Mouse (Mus musculus): ENCODE data around the gene Slc36a4.

Slc36a4 gene

DNA sequence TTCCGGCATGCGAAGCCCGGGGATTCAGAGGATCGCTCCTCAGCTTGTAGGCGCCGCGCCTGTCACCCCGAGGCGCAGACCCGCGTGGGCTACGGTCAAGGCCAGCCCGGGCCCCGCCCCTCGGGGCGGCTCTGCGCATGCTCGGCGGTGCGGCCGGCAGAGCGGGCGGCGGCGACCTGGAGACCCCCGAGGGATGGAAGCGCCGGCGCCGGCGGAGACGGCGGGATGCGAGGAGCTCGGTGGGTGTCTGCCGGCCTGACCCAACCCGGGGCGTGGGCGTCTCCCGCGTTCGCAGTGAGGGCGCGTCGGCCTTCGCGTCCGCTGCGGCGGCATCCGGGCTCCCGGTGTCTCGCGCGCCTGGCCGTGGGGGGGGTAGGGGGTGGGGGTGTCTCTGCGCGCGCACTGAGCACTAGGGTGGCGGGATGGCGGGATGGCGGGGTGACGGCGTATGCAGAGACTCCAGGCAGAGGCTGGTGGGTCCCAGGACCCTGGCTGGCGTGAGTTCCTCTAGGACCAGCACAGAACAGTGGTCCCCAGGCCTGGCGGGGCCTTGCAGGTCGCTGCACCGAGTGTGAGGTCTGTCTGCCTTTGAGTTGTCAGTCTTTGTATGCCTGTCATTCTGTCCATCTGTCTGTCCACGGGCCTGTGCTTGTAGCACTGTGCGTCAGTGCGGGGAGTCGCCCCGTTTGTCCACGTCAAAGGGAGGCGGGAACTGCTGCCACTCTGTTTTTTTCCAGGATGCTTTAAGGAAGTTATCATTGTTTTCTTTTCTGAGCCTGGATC is at the start of gene Slc36a4:
Gene Slc36a4 (plus strand): TSS at position 140 of the 783 bp plus-strand sequence.
- peak; percentile 82 for ATAC-seq (ENCODE audit: low TSS enrichment)

DNA sequence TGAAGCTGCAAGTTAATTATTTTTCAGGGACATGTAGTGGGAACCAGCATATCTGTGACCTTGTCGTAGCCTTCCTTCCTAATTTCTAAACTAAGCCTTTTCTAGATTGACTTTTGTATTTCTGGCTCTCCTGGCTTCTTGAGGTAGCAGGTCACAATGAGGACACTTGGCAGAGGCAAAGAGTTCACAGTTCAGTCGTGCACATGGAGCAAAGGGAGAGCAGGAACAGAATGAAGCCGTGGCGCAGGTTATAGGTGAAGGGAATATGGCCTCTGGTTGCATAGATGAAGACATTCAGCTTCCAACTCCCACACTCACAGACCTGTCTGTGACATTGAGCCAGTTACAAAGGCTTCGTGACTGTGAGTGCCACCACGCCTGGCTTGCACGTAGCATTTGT is 44.9 kb upstream of the Slc36a4 start:
- no peak for ATAC-seq (ENCODE audit: low TSS enrichment)

DNA sequence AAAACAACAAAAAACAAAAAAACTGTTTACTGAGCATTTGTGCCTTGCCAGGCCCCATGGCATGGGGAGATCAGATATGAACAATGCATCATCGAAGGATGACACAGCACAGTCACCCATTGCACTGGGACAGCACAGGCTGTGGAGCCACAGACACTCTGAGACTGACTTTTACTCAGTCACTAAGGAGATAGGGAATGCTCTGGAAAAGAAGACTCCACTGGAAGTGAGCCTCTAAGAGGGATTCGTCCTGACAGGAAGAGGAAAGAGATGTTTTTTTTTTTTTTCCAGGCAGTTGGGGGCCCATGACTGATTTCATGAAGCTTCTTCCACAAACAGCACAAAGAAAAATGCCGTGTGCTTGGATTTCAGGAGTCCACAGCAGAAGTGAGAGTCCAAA is 40.1 kb upstream of the Slc36a4 start:
- no peak for ATAC-seq (ENCODE audit: low TSS enrichment)

DNA sequence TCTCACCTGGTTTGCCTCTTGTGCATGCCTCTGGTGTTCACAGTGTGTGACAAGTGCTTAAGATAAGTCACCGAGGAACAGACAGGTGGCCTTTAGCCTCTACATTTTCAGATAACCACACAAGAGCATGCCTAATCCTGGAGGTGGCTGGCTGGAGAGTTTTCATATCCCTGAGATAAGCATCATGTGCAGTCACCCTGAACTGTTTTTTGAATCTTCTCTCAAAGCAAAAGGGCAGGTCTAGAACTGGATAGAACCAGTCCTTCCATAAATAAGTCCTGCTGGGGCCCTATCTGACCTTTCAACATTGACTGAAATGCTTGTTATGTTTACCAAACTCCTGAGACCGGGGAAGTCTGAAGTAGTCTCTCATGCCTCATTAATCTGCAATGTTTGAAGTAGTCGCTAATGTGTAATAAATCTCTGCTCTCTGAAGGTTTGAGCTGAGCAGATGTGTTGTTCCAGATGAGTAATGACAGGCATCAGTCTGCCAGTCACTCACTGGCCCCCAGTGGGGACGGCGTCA is 39.5 kb upstream of the Slc36a4 start:
- no peak for ATAC-seq (ENCODE audit: low TSS enrichment)

DNA sequence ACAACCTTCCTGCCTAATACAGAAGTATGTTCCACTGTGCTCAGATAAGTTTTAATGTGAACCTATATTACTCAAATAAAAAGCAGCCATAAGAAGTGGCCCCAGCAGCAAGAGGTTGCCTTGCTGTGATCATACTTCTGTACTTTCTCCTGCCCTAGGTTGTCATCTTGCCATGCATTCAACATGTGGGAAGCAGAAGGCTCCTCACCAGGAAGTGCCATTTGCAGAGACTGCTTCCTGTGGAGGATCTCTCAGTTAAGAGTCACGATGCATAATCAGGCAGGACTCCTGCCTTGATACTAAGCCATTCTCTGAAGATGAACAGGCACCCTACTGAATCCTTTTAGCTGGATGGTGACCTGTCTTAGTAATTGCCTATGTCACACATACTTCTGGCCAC is 37.3 kb upstream of the Slc36a4 start:
- ATAC-seq (ENCODE audit: low TSS enrichment), result no peak

DNA sequence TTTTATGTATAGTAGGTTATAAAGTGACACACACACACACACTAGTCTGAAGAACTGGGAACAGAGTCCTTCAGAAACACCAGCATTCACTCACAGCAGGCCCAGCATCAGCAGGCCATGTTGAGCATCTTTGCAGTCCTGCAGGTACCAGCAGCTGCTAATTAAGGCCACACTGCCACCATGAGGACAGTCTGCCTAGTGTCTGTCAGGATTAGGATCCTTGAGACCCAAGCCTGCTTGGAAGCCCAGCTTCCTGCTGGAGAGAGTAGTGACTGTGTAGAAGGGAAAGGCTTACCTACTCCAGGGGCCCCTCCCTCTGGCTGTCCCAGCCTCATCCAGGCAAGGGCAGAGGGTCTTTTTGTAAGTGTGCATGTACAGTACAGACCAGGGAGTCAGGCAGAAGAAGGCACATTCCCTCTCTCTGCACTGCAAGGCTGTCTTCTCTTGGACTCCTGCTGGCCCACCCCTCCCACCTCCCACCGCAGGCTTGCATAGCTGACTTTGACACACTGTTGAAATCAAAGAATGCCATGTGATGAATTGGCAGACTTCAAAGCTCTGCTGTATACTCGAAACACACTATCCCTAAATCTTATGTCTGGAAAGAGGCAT is 27.6 kb upstream of the Slc36a4 start:
- peak; percentile 97 for ATAC-seq (ENCODE audit: low TSS enrichment)

DNA sequence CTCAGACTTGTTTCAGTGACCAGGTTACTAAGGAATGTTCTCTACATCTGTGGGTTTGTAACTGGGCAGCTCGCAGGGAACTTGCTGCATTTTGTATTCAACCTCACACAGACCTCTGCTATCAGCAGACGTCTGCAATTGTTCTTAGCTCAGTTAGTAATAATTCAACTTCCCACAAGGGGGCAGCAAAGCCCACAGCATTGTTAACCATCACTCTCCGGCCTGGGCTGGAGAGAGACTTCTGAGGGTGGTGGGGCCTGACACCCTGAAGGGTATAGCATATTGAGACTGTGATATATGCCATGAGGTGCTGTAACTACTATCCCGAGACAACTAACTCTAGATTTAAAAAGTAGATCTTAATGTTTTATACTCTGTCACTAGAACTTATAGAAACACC is 24.3 kb upstream of the Slc36a4 start:
- peak; percentile 87 for ATAC-seq (ENCODE audit: low TSS enrichment)

DNA sequence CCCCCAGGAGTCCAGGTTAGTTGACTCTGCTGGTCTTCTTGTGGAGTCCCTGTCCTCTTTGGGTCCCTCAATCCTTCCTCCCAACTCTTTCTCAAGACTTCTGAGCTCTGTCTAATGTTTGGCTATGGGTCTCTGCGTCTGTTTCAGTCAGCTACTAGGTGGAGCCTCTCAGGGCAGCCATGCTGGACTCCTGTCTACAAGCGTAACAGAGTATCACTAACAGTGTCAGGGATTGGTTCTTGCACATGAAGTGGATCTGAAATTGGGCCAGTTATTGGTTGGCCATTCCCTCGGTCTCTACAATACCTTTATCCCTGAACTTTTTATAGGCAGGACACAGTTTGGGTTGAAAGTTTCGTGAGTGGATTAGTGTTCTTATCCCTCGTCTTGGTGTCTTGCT is 22.2 kb upstream of the Slc36a4 start:
- no peak for ATAC-seq (ENCODE audit: low TSS enrichment)

DNA sequence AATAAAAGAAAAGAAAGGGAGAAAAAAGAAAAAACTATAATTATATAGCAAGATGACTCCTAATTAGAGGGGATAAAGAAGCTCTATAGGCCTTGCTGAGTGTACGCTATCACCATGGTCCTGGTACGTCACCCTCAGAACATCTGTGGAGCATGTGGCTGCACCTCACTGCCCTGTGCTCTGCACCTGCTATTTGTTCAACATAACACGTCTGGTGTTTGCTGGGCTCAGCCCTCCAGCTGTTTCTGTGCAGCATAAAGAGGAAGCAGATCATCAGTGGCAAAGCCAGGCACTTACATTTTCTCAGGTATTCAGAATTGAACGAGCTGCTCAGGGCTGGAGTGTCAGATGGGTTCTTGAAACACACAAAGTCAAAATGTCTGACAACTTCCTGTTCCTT is 15.7 kb upstream of the Slc36a4 start:
- no peak for ATAC-seq (ENCODE audit: low TSS enrichment)

DNA sequence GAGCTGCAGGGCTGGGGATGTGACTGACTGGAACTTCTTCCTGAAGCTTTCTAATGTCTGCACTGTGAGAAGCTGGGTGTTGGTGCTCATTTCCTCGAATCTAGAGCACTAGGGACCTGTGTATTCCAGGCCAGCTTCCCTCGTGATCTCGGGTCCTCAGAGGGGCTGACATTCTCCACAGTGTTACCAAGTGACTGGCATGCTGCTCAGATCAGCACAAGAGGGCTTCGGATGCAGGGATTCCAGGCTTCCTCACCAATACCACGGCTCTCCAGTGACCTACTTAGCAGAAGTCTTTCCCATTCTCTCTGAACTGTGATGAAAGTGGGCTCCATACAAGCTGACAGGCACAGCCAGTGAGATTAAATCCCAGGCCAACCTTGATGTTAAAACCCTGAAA is 14.5 kb upstream of the Slc36a4 start:
- no peak for ATAC-seq (ENCODE audit: low TSS enrichment)

DNA sequence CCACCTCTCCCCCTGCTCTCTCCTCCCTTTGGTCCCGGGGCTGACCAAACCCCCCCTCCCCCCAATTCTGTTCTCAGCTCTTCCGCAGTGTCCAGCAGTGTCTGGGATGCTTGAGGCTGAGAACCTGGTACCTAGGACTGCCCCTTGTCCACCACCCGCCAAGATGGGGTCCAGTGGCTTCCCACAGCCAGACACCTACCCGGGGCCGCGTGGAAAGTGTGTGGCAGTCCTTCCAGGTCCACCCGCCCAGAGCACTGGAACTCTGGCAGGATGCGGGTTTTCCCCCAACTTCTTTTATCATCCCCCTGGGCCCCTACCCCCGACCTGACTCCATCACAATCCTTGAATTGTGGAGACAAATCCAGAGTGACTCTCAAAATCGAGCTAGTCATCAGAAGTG is 3.8 kb upstream of the Slc36a4 start:
- ATAC-seq (ENCODE audit: low TSS enrichment), result no peak

DNA sequence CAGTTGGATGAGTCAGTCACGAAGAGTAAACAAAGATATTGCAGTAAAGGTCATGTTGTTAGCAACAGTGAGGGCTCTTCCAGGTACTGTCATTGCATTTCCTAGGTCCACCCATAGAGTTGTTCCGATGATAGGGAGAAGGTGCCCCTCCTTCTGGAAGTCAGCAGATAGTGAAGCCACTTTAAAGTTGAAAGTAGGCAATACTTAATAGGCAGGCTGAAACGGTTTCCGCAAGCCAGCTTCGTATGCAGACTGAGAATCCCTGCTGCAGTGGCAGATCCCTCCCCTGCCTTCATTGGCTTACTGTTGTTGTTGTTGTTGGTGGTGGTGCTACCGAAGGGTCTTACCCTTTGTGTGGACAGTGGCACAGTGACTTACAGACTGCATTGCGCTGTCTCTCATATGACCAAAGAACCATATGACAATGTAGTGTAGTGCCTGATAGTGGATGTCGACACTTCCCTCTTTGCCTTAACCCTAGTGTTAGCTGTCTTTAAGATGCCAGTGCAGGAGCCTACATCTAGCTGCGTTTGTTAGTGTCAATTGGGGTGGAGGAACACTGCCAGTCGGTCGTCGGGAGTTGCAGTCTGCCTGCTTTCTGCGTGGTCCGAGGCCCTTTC is 449 bp upstream of the Slc36a4 start:
- peak; percentile 53 for ATAC-seq (ENCODE audit: low TSS enrichment)

DNA sequence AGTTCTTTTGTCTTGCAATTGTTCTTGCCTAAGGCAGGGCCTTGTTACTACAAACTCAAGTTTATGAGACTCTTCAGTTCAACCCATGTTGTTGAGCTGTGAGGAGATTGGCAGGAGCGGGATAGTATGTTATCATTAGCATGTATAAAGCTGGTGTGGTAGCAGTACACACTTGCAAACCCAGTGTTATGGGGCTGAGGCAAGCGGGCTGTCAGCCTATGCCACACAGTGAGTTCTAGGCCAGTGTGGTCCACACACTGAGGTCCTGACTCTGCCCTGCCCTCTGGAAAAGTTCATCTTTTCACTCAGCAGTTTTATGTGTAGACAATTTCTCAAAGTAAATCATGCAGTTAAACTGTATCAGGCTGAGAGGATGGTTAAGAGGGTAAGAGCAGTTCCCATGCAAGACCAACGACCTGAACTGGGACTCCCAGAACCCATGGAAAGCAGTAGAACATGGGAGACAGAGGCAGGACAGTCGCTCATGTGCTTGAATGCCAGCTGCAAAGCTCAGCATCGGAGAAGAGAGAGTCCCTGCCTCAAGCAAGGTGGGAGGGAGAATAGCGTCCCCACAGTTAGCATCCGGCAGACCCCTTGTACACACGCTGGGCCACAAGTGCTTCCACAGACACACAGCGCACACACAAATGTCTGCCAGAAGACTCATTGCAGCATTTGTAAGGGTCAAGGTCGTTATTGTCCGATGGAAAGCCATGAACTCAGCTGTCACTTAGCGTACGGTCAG is 1.5 kb downstream of the Slc36a4 start:
- no peak for ATAC-seq (ENCODE audit: low TSS enrichment)

DNA sequence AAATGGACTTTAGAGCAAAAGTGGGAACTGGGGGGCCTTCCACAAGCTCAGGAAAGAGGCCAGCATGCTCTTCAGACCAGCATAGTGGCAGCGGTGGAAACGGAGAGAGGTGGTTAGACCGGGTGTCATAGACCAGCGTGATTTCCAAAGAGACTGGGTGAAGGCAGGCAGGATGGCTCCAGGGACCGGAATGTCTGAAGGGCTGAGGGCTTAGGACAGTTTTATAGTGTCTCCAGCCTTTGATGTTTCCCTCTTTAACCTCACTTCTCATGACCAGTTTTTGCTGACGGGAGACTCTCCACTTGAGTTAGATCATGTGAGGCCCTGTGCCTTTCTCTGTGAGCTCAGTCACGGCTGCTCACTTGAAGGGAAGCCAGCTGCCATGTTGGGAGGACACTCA is 2.1 kb downstream of the Slc36a4 start:
- no peak for ATAC-seq (ENCODE audit: low TSS enrichment)

DNA sequence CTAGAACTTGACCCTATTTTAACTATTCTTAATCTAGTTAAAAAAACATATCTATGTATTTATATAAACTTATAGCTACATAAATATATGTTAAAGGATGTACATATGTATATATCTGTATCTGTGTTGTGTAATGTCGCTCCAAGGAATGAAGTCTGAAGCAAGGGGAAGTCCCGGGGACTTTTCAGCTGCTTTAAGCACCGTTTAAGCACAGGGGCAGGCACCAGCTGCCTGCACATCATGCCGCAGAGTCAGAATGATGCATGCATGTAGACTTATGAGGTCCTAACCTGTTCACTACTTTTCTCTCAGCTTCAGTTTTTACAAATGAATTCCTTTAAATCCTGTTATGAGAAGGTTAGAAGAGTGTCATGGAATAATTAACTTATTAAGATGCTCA is 5.3 kb downstream of the Slc36a4 start:
- no peak for ATAC-seq (ENCODE audit: low TSS enrichment)

DNA sequence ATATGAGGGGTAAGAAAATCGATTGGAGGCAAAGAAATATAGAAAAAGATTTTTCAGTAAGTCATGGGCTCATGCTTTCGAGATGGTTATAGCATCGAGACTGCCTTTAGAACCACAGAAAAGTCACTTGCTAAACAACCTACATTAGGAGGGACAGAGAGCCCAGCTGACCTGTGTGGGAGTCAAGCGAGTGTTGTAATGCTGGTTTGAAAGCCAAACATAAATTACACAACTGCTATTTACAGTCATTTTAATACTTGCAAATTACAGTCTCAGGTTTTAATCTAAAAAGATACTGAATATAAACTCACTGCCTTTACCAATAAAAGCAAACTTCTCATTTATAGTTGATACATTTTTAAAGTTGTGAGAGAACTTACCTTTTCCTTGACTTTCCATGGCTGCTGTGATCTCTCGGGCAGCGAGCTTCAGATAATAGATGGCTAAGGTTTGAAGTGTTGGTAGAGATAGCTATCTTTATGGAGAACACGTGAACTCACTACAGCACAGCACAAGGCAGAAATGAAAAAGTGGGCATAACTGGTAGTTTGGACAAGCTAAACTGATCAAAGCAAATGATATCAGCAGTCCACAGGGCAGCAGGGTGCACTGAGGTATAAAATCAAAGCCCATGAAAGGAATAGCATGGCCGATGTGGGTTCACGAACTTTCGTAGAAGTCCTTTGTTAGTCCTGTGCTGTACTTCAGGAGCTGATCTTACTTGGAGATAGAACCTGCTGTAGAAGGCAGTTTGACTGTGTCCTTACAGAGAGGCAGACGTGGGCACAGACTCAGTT is 5.9 kb downstream of the Slc36a4 start:
- no peak for ATAC-seq (ENCODE audit: low TSS enrichment)

DNA sequence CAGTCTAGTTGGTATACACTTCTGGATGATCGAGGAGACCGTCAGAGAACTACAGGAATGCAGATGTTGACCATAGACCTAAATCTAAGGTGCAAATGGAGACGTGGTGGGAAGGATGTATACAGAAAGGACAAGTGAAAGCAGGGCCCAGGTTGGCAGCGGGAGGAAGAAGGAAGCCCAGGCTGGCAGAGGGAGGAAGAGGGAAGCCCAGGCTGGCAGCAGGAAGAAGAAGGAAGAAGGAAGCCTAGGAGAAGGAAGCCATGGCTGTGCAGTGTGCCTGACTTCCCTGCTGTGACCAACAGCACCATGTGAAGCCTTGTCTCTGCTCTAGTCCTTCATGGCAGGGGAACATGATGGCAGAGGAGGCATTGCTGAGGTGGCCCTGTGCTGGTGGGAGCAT is 7.8 kb downstream of the Slc36a4 start:
- no peak for ATAC-seq (ENCODE audit: low TSS enrichment)

DNA sequence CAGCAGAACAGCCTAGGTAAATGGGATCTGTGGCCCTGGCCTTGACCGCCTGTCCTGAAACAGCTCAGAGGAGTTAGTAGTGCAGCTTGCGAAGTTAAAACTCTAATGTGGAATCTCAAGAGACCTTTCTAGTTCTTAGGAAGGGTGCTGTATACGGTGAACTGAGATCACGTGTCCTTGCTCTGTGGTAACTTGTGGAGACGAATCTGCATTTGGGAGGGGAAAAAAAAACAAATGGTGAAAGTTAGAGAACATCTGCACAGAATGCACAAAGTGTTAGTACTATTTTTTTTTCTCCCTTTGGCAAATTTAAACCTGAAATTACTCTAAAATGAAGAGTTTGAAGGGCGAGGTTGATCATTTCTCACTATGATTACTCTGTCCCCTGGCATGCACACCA is 8.8 kb downstream of the Slc36a4 start:
- no peak for ATAC-seq (ENCODE audit: low TSS enrichment)

DNA sequence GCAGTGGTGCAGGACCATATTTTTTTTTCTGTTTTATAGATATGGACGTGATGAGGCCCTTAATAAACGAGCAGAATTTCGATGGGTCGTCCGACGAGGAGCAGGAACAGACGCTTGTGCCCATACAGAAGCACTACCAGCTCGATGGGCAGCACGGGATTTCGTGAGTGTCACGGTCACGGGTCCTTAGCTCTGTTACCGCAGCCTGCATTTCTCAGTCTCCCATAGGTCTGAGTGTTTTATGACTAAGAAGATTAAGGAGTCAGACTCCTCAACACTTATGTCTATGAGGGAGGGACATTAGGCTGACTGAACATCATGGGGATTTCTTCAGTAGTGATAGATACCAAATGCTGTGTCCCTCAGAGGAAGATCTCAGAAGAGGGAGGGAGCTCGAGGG is 10.1 kb downstream of the Slc36a4 start:
- ATAC-seq (ENCODE audit: low TSS enrichment), result no peak

DNA sequence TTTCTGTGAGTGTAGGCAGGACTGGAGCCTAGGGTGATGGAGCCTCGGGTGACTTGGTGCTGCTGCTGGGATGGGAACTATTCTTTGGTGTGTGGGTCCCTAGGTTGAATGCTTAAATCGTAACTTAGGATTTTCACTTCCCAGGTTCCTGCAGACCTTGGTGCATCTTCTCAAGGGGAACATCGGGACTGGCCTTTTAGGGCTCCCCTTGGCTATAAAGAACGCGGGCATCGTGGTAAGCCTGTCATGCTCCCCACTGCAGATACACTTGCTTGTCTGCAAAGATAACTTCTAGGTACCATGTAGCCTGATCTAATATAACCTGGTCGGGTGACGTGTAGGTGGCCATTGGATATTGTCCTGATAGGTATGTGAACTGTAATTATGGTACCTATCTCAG is 11.0 kb downstream of the Slc36a4 start:
- no peak for ATAC-seq (ENCODE audit: low TSS enrichment)

DNA sequence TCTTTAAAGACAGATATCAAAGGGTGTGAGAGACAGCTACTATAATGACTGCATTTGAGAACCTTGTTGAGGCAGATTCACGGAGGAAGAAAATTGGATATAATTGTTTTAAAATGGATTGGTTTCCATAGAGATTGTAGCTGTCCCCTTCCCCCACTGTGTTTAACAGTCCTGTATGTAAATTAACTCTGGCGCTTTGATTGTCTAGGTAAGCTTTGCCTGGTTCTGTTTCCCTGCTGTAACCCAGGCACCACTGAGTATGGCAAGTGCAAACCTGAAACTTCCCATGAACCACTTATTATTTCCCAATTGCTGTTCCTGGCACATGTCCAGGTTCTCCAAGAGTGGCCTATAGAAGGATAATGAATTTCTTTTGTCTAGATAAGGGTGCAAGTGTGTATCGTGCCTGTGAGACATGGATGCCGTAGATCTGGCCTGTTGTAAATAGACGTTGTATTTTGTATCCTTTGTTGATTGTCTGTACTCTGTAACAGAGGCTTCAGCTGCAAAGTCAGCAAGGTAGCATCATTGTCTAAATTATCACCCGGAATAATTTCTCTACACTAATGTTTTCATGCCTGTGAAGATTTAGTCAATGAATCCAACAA is 11.8 kb downstream of the Slc36a4 start:
- ATAC-seq (ENCODE audit: low TSS enrichment), result no peak

Data from frontal cortex, adult (tissue).